Mouse (Mus musculus) granulocyte monocyte progenitor cell, adult 5-6 weeks (primary cell): ENCODE measurements around the gene Fnbp1l. TPM values are rescaled to one million over a fixed set of nuclear protein-coding genes. Genes with fewer than 3 reads are reported as not detected.
A peak's percentile ranks its signal among the peaks of the same experiment; 100 is the strongest.

Experiments used
- ATAC-seq: replicated peaks from 2 replicates; pipeline ENCODE4 v1.8.0; 2016; ENCODE audit warnings: mild to moderate bottlenecking, moderate TSS enrichment, inconsistent platforms; ENCODE audit not compliant: poor library complexity, severe bottlenecking
- total RNA-seq, 2 experiments: library from RNA; stranded (forward) in 1 of 2; stranded (reverse) in 1 of 2; fragments of 200-712, 200-1000 nt in 1 of 2; fragments of >200 nt in 1 of 2; fragmentation: Nextera tagmentation in 1 of 2; gene quantifications; 2 replicates each; pipeline ENCODE4 v1.2.3; 2014 to 2017

Fnbp1l gene
- total RNA-seq, 2 experiments from 2014 or later: 11.1 to 13.3 TPM

DNA sequence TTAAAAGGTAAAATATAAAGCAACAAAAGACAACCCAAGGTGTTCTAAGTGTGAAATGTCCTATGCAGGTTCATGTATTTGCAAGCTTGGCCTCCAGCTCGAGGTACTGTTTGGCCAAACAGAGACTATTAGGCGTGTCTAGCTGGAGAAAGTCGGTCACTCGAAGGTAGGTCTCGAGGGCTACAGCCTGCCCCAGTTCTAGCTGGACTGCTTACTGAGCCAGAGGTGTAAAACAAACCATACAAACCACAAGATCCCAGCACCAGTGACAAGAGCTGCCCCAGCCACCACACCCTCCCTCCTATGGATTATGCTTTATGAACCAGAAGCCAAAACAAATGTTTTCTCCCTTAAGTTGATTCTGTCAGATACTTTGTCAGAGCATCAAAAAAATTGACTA is 7.8 kb downstream of the Fnbp1l start:
- no peak for ATAC-seq

GRCm38 (mm10) chr3:122606105-122606801 is 13.3 kb downstream of the Fnbp1l start:
- peak; percentile 44 for ATAC-seq

DNA sequence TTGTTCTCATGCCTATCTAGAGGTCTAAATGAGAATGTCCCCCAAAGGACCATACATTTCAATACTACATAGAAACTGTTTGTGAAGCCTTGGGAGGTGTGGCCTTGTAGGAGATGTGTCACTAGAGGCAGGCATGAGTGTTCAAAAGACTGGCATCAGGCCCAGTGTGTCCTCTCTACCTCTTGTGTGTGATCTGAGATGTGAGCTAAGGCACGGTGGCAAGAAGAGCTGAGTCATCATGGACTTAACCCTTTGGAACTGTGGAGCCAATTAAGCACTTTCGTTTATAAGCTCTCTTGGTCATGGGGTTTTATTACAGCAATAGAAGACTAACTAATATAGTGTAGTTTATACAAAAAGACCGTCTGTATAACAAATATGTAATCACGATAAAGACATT is 16.3 kb downstream of the Fnbp1l start:
- ATAC-seq: no peak

DNA sequence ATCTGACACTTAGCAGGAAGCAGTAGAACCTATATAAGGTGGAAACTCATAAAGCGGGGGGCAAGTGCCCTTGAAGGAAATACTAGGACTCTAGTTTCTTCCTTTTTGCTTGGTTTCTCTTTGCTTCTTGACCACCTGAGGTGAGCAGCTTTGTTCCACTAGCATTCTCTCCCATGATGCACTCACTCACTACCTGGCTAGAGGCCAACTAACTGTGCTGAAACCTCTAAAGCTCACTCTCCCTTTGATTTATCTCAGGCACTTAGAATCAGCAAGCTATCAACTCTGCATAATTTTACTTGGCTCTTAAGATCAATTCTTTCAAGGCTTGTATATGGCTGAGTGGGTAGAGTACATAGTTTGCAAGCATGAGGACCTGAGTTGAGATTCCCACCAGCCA is 17.1 kb downstream of the Fnbp1l start:
- ATAC-seq: no peak

GRCm38 (mm10) chr3:122599291-122599690 is 20.2 kb downstream of the Fnbp1l start:
- ATAC-seq: no peak

GRCm38 (mm10) chr3:122590804-122591203 is 28.7 kb downstream of the Fnbp1l start:
- ATAC-seq: no peak

DNA sequence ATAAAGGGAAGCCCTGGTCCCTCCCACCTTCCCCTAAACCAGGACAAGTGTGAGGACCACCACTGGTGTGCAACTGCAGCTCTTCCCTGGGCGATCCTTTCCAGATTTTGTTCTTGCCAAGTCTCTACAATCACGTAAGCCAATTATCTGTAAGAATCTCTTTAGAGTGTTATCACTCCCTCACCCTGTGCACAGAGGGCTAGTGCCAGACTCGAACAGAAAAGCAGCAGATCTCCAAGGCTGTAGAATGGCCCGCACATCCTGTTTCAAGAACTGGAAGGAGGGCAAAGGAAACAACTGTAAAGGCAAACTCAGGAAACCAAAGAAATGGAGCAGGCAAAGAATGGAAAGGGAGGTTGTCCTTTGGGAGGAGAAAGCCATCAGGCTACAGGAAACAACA is 29.2 kb downstream of the Fnbp1l start:
- no peak for ATAC-seq

DNA sequence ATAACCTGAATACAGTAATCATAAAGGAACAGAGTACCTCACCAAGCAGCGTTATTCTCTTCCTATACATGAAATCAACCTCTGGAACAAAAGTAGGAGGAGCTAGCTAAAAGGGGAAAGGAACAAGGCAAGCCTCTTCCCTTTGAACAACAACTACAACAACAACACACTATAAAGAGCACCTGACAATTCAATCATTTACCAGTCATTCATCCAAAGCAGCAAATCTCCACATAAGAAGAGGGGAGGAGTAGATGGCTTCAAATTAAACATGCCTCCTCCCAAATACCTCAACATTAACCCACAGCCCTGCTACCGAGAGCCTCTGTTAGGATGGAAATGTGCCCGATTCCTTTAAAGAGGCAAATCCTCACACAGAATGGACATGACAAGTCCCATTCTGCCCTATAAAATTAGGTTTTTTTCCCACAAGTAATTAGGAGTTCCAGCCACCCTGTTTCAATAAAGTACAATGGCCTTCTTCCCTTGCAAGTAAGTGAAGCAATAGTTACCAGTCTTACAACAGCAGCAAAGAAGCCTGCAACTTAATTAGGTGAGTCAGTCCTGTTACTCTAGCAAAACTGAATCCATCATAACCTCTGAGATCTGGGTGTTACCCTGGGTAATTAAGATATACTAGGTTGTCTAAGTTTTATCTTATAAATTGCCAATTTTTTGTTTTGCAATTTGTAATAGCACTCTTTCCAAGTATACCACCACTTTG is 32.4 kb downstream of the Fnbp1l start:
- ATAC-seq: peak; percentile 50; the same call in 1 of the 2 replicates

GRCm38 (mm10) chr3:122577360-122577759 is 42.2 kb downstream of the Fnbp1l start:
- ATAC-seq: peak; percentile 90

DNA sequence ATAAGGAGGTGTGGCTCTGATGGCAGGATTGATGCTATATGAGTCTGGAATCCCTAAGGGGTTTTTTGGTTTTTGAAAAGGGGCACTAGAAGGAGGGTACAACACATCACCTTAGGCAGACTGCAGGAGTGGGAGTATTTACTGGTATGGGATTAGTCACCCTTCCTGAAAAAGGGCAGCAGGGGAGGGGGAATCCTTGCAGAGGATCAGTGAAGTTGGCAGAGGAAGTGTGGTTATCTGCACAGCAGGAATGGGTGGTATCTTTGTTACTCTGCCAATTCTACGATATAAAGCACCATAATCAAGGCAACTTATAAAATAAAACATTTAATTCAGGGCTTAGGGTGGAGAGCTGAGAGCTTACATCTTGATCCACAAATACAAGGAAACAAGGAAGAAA is 44.6 kb downstream of the Fnbp1l start:
- ATAC-seq: no peak

- ATAC-seq: peak; percentile 80
Measured at GRCm38 (mm10) chr3:122573426-122574286, 45.9 kb downstream of the Fnbp1l start.

- ATAC-seq: peak; percentile 99
Measured at GRCm38 (mm10) chr3:122566549-122566948, 53.0 kb downstream of the Fnbp1l start.

DNA sequence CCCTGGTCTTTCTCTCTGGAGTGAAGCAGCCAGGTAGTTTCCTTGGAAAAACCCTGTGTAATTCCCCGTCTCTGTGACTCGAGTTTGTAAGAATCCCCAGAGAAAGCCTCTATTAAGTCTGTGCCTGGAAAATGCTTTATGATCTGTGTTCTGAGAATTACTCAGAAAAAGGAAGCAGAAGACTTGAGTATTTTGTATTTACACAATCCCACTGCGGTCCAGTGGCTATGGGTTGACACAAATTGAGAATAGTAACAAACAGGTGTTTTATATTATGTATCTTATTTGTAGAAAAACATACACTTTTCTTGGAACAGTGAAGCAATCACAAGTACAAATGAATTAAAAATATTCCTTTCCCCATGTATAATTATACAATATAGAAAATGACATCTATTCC is 53.4 kb downstream of the Fnbp1l start:
- ATAC-seq: peak; percentile 41; the same call in 1 of the 2 replicates

DNA sequence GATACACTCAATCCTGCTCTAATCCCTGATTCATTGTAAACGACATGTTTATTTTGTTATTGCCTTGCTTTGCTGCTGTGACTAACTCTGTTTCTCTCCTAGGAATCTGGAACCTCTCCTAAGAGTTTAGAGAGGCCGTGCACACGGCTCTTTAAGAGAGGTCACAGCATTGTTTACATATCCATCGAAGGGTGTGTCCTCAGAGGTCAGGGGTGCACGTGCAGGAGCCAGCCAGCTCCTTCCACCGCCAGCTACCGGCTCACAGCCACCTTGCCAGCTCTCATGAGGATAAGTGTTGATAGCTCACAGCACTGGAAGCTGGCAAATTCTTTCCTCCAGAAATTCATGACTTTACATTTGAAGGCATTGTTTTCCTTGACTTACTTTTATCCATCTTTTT is 54.2 kb downstream of the Fnbp1l start:
- no peak for ATAC-seq

DNA sequence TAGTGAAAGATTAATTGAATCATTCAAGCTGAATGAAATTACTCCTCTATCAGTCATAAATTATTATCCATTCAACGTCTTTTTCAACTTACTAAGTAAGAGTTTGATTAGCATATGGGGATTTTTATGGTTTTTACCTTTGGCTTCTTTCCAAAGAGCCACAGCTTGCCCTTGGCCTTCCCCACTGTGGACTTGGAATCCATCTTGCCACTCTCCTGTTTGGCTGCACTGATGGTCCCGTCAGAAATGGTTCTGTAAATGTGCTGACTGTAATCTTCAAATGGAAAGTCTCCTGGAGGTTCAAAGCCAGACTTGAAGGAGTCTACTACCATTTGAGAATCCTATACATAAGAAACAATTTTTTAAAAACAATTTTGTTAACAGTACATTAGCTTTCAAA is 61.7 kb downstream of the Fnbp1l start:
- no peak for ATAC-seq

GRCm38 (mm10) chr3:122551174-122551573 is 68.3 kb downstream of the Fnbp1l start:
- peak; percentile 93 for ATAC-seq

GRCm38 (mm10) chr3:122547469-122547868 is 72.0 kb downstream of the Fnbp1l start:
- no peak for ATAC-seq

- no peak for ATAC-seq
Measured at GRCm38 (mm10) chr3:122545346-122545745, 74.2 kb downstream of the Fnbp1l start.

DNA sequence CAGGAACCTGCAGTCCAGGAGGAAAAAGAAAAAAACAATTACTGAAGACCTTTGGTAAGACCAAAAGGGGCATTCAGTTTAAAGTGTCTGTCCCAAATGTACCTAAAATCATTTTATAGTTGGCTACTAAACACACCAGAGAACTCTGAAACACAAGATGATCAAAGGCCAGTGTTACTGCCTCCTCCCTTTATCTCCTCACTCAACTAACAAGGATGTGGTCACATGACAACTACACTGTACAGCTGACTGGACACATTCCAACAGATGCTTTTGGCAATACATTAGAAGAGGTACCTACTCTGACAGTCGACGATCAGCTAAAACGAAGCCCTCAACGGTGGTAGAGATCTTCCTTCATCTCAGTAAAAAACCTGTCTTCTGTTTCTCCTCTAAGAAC is 78.6 kb downstream of the Fnbp1l start:
- ATAC-seq: no peak

- ATAC-seq: peak; percentile 66
Measured at GRCm38 (mm10) chr3:122539961-122540690, 79.4 kb downstream of the Fnbp1l start.
